Mouse (Mus musculus): Measurements from ENCODE around the gene Selenbp1.

The Selenbp1 gene

DNA sequence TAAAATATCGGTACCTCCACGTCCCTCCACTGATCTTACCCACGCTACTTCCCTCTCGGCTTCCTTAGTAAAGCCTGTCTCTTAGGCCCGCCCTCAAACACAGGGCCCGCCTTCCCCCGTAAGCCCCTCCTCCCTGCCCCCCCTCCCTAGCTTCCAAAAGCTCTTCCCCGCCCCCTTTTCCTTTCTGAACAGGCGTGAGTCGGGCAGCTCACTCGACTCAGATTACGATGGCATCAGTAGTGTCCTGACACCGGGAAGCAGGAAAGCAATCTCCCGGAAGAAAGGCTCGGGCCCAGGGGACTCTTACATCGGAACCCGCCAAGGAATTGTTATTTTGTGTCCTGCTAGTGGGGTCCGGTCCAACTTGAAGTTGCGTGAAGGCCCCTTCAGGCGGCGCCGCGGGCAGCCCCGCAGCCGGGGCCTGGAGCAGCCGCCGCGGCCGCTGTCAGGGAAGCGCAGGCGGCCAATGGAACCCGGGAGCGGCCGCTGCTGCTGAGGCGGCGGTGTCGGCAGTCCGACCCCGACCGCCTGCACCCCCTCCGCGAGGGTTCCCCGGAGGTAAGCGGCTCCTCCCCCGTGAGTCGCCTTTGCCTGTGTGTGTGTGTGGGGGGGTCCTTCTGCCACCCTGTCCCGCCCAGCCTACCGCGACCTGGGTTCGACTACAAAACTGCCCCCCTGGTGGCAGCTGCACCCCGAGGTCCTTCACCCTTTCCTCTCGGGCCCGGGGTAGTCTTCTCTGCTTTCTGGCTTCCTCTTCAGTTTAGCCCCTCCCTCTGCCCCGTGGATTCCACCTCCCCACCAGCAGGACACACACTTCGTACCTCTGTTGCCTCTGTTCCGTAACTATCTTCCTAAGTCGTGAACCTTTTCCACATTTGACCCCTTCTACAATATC, 41.9 kb downstream of the Selenbp1 start, which contains the start of gene Pi4kb:
TSS of gene Pi4kb (plus strand) at position 204 of the 895 bp plus-strand sequence.
- in situ Hi-C loops (cut with MboI; ENCODE audit: low sequenced_read_pairs) = no loop called here

DNA sequence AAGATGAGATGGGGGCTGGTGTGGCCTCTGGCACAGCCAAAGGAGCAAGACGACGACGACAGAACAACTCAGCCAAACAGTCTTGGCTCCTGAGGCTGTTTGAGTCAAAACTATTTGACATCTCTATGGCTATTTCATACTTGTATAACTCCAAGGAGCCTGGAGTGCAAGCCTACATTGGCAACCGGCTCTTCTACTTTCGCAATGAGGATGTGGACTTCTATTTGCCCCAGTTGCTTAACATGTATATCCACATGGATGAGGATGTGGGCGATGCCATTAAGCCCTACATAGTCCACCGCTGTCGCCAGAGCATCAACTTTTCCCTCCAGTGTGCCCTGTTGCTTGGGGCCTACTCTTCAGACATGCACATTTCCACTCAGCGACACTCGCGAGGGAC, 51.5 kb downstream of the Selenbp1 start:
- in situ Hi-C loops (cut with MboI; ENCODE audit: low sequenced_read_pairs) = no loop called here

DNA sequence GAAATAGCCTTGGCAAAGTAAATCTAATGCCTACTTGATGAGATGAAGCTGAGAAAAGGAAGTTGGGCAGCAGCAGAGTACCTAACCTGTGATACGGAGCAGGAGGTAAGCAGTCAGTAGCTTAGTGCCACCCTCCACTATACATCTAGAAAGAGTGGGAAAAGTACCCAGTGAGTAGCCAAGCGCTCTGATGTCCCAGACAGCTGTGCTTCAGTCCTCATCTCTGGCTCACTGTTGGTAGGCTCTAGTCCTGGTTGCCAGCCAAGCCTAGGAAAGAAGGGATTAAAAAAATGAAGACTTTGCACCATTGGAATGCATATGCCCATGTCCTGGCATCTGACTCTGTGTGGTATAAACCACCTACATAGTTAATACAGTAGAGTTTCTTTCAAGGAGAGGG, 52.7 kb downstream of the Selenbp1 start:
- in situ Hi-C loops (cut with MboI; ENCODE audit: low sequenced_read_pairs) = no loop called here

DNA sequence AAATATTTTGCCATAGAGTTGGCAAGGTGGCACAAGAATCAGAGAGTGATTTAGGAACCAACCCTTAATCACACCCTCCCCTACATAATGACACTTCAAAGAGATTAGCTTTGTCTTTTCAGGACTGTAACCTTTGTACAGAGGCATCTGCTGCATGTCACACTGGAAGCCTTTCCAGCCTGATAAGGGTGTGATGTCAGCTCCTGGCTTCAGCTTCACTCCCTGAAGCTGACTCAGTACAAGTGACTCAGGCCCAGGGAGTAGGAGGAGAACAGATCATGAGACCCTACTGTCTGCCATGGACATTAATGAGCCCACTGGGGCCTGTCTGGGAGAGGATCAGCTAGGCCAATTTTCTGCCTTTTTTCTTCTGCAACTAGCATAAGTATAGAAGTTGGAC, 54.7 kb downstream of the Selenbp1 start:
- in situ Hi-C loops (cut with MboI; ENCODE audit: low sequenced_read_pairs) = no loop called here

- in situ Hi-C loops (cut with MboI; ENCODE audit: low sequenced_read_pairs) = no loop called here
These were observed 56.4 kb downstream of the Selenbp1 start for GRCm38 (mm10) chr3:94989159-94989761.
